Mouse (Mus musculus) layer of hippocampus, postnatal 36 days (tissue): Measurements from ENCODE around the gene Tkt. TPM values are rescaled to one million over a fixed set of nuclear protein-coding genes. Genes with fewer than 3 reads are reported as not detected.
"Not testable (repeated sequence)": the region's sequence is repeated elsewhere in the genome, so short reads cannot be mapped to it uniquely, and the experiment has no call there.

ENCODE experiments used
- DNase-seq, 2 experiments: peaks; one replicate each; pipeline ENCODE4 v3.0.0; 2022
- total RNA-seq, 2 experiments: library from RNA; stranded (reverse); gene quantifications; 2 replicates each; pipeline ENCODE4 v1.2.3; 2021

Gene Tkt
- total RNA-seq, 2 experiments from 2014 or later = 147 to 168 TPM

DNA sequence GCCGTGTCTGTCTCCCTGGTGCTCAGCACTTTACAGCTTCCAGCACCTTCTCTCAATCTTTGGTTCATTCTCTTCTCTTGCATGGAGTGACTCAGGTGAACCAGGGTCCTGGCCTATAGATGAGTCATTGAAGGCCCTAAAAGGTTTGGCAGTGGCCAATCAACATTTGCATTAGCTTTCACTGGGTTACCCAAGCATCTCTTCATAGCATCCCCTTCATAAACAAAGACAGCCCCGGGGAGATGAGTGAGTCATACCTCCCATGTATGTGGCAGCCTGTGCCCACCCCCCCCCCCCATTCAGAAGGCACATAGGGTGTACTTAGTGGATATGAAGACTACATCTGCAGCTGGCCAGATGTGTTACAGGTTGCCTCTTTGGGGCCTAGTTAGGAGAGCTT lies 8.5 kb downstream of the Tkt start:
- no peak for DNase-seq

DNA sequence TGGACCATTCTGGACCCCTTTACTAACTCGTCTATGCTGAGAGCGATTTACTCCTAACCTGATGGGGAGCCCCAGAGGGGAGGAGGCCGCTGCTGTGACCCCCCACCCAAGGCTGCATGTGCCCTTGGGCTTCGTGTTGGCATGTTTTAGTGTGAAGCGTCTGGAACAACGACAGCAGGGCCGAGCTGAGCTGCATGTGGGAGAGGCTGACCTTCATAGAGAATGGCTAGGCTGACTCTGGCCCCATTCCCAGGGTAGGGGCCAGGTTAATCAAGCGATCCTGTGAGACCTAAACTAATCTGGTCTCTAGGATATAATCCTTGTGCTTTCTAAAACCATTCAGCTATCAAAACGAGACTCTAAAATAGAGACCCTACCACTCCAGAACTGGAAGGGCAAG lies 9.6 kb downstream of the Tkt start:
- DNase-seq = no peak

DNA sequence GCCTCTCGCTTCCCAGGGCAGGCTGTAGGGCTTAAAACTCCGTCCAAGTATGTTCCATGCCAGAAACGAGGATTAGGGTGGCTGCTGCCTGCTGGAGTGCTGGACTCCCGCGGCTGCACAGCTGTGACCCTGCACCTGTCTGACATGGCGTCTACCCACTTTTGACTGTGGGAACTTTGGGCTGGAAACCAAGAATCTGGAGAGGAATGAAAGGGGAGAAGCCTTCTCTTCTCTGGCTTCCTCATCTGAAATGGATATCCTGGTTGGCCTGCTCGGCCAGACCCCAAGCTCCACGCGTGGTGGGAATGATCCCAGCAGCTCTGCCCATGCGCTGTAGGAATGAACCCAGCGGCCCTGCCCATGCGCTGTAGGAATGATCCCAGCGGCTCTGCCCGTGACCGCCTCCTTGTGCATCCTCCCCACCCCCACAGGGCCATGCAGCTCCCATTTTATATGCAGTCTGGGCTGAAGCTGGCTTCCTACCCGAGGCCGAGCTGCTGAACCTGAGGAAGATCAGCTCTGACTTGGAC lies 11.2 kb downstream of the Tkt start:
- DNase-seq = no peak

DNA sequence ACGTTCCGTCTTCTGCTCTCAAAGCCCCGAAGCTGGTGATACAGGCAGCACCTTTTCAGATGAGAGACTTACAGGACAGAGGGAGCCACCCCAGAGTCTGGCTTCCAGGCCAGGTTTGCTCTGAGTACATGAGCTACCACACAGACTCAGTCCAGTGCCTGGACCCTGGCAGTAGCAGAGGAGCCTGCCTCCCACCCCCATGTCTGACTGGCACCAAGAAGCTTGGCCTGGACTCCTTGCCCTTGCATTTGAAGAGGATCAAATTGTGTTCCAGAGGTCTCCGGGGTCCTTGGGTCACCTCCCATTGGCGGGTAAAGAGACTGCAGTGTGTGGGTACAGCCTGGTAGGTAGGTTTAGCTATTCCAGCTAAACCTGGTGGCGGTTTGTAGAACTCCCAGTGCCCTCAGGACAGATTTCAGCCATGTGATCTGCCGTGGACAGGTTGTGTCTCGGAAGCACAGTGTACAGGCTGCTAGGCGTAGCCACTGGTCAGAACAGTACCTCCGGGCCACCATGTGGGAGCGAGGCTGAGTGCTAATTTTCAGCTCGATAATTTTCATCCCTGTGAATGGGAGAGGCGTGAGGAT lies 12.7 kb downstream of the Tkt start:
- DNase-seq = no peak

DNA sequence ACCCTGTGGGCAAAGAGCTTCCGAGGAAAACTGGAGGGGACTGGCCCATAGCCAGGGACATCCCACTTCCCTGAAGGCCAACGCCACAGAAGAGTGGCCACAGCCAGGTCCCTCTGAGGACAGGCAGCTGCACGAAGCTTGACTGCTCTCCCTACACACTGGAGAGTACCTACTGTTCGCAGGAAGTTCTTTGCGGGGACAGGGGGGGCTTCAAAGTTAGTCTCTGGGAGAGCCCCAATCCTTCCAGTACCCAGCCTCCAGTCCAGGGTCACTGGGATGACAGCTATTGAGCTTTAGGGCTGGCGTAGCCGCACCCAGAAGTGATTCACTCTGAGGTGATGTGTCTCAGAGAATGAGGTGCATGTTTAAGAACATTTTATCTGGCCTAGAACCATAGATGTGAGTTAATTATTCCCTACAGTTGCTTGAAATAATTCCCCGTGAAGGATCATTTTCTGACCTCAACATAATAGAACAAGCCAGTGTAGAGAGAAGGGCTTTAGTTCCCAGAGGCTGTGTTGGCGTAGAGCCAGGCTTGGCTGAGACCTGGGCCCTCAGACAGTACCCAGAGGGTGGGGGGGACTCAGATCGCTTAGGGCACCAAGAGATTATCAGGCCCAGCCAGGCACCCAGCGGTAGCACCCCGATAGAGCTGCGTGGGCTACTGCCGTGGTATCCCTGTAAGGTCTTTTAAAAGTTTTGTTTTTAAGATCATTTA lies 13.5 kb downstream of the Tkt start:
- DNase-seq = no peak

DNA sequence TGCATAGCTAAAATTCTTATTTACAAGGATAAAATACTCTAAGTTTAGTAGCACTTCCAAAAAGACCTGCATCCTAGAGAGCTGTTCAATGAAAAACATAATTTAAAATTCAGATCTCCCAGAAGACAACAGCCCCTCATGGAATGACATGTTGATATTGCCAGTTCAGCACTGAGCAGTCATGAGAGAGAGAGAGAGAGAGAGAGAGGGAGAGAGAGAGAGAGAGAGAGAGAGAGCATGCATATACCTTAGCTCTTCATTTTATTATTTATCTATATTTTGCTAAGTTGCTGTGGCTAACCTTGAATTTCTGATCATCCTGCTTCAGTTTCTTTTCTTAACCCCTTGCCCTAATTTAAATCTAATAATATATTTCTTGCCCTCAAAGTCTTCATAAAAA lies 14.2 kb downstream of the Tkt start:
- DNase-seq = no peak

DNA sequence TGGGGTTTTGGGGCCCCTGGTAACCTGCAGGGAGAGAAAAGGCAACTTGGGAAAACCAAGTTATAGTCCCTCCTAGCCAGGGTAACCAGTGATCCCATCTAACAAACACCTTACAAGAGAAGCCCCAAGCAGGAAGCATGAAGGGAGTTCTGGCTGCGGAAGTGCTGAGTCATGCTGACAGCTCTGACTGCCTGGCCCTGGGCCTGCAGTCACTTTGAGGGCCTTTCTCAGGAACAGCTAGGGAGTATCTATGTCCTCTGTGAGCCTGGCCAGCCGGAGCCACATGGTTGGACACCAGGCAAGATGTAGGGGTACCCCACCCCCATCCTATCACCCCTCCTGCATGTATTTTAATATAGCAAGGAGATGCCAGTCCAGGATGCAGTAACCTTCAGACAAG lies 16.3 kb downstream of the Tkt start:
- DNase-seq = peak in 1 of 2 experiments; percentile 27

DNA sequence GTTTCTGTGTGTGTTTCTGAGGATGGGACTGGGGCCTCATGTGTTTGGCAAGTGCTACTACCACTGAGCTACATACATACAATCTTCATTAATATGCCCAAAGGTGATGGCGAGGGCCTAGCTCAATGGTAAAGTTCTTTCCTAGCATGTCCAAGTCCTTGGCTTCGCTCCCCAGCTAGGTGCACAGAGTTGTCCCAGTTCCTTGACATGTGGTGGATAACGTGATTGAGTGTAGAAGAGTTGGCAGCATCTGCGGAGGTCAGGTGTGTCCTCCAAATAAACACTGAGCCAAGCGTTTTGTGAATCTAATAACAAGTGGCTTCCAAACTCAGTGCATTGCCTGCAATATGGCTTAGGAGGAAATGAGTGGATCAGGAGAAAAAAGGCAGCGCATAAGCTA lies 18.2 kb downstream of the Tkt start:
- no peak for DNase-seq

DNA sequence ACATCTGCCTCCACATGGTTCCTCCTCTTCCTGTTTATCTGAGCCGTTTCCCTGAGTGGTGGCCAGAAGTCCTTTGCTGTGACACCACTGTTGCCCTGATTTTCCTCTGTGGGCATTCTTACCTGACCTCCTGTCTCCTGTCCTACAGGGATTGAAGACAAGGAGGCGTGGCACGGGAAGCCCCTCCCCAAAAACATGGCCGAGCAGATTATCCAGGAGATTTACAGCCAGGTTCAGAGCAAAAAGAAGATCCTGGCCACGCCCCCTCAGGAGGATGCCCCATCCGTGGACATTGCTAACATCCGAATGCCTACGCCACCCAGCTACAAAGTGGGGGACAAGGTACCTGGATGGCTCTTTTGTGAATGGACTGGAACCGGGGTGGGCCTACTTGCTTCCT lies 19.9 kb downstream of the Tkt start:
- DNase-seq = no peak

DNA sequence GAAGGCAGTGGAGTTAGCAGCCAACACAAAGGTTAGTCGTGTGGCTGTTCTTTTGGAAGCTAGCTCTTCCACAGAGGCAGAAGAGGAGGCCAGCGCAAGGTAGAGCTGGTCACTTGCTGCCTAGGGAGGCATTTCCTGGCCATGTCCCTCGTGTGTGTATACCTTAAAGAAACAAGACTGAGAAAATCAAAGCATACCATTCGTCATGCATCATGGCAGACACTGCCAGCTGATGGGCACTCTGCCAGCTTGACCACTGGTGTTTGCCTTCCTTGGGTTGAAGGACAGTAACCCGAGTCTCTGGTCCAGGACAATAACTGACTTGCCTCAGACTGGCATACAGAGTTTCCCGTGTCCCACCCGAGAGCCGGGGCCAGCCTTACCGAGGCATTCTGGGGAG lies 22.1 kb downstream of the Tkt start:
- DNase-seq = no peak

DNA sequence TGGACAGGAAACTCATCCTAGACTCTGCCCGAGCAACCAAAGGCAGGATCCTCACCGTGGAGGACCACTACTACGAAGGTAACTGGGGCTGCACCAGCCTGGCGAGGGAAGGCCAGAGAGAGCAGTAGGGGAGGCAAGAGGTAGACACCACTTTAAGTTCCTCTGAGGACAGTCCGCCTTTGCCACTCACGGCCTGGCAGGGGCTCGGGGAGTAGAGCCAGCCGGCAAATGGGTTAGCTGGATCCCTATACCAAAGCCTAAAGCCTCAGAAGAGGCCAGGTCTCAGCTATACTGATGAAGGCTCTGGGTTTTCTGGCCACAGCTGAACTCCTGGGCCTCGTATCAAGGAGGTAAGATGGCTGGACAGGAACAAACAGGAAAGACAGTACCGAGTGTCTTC lies 24.1 kb downstream of the Tkt start:
- no peak for DNase-seq

DNA sequence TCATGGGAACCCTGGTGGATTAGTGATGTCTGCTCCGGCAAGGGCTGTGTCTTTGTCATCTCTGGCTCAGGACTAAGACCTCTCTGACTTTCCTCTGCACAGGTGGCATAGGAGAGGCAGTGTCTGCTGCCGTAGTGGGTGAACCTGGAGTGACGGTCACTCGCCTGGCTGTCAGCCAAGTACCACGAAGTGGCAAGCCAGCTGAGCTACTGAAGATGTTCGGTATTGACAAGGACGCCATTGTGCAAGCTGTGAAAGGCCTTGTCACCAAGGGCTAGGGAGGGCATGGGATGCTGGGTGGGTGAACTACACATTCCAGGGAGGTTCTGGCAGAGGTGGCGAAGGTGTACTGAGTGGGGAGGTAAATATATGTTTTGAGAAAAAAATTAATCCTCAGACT lies 25.1 kb downstream of the Tkt start:
- no peak for DNase-seq

DNA sequence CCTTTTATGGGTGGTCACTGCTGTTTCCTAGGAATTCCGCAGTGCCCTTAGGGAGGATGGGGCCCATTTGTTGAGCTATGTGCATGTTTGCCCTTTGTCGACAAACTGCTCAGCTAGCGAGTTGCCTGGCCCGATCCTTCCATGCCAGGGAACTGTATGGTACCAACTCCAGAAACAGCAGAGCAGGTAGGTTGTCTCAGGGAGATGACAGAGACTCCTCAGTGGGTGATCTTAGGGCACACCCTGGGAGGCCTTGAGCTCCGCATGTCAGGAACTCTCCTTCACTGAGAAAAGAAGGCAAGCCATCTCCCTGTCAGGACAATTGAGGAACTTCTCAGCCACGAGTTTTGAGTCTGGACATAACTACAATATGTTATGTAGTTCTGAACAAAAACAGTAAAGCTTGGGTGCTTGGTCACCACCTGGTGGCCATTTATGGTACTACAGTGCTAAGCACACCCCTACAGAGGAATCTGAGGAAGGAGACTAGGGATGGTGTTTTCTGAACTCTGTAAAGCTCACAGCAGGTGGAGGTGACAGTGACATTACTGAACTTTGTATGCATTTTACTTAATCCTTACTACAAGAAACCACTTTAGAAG lies 25.9 kb downstream of the Tkt start:
- DNase-seq = peak; percentile 72 to 75

DNA sequence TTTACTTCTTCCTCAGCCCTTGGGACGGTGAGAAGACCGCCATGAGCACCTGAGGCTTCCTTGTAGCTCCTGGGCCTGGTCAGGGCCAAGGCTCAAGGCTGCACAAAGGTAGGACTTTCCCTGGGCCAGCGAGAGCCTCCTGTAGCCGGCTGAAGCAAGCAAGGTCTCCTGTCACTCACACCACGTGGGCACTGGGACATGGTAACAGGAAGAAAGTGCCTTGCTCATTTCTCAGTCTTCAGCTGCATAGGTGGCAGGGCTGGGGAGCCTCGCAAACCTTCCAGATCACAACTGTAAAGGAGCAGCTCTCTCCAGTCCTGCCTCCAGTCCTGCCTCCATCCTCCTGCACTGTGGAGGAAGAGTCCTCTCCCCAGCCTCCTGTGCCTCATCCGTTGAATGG lies 27.6 kb downstream of the Tkt start:
- no peak for DNase-seq

DNA sequence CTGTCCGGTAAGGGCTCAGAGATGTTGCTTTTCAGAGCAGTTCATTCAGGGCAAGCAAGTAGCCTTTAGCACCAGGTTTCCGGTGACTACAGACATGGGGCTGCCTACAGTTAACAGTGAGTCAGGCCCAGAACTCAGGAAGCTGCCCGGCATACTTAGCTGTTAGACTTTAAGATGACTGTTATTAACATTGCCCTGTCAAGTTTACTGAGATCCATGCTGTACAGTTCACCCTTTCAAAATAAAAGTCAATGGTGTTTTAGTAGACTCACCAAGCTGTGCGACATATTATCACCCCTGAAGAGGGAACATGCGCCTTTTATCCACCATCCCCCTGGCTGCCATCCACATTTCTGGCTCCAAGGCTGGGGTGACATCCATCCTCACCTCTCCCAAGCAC lies 28.1 kb downstream of the Tkt start:
- no peak for DNase-seq

DNA sequence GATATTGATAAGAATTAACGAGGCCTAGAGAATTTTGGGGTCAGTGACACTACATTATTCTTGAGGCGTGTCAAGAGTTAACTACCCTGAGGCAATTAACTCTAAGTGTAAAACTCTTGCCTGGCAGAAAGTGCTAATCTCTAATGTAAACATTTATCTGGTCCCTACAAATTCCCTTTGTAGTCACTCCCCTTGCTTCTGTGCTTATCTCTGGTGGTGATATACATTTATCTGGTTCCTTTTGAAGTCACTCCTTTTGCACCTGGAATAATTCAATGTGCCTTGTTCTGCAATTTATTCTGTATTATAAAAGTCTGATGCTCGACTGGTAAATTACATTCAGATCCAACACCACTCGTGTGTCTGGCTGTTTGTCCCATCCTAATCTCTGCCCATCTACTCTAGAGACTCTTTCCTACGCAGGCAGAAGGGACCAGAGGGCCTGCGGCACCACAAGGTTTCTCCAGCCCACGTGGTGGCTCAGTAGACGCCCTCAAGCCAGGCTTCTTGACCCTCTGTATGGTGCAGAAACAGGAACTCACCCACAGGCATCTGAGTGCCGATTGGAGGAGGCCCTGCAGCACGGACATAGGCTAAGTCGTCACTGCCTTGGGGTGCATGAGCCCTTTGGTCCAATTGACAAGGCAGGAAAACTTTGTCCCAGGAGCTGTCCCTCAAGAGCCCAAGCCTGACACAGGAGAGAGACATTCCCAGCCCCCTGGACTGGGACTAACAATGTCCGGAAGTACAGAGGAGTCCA lies 29.3 kb downstream of the Tkt start:
- not testable (repeated sequence) for DNase-seq

DNA sequence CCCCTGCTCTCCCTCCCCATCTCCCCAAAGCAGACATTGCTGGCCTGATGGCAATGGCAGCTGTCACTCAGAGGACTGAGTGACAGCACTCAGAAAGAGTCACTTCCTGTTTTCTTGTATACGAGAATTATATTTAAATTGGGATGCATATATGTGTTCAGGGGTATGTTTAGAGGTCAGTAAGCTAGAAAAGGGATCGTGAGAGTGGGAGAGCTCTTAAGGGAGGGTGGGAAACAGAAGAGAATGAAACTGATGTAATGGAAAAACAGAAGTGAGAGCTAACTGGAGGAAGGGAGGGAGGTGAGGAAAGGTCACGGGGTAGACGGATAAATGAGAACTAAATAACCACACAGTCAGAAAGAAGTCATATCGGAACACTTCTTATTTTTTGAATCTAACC lies 31.0 kb downstream of the Tkt start:
- no peak for DNase-seq

DNA sequence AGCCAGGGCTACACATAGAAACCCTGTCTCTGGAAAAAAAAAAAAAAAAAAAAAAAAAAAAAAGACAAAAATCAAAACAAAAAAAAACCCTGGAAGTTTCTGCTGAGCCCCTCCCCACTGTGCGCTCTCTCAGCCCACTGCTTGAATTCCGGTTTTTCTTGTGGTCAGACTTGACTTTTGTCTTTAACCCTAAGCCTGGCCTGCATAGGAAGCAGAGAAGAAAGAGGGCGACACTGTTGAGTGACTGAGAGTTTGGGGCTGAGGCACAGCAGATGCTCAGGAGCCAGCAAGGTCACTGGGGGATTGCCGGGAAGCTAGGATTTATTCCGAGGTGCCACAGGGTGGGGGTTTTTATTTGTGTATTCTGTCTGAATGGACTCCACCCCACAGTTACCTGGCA lies 31.7 kb downstream of the Tkt start:
- DNase-seq = no peak

DNA sequence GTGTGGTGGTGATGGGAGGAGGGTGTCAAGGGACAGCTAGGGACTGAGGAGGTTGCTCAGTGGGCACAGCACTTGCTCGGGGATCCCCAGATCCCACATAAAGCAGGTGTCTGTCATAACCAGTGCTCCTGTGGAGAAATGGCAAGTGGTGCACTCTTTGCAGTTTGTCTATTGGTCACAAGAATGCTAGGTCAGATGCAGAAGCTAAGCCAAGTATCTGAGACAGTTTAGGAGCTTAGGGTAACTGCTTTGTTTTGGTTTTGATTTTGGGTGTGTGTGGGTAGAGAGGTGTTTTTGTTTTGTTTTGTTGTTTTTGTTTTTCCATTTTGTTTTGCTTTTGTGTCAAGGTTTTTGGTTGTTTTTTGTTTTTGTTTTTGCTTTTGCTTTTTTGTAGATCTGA lies 33.1 kb downstream of the Tkt start:
- DNase-seq = no peak

DNA sequence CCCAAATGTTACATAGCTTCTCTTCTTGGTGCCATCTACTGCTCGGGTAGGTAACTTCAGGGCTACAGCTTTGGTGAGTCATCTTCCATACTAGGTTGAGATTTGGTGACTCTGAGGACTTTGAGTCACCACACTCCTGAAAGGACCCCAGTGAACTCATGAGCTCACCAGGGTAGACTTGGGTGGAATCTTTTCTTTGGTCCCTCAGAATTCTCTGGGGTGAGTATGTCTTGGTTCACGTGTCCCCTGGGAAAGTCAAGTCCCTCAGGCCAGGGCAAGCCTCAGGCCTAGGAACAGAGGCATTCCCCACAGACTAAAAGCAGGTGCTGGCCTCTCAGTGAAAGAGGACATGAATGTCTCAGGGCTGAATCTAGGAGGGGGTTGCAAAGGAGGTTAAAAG lies 35.9 kb downstream of the Tkt start:
- no peak for DNase-seq

DNA sequence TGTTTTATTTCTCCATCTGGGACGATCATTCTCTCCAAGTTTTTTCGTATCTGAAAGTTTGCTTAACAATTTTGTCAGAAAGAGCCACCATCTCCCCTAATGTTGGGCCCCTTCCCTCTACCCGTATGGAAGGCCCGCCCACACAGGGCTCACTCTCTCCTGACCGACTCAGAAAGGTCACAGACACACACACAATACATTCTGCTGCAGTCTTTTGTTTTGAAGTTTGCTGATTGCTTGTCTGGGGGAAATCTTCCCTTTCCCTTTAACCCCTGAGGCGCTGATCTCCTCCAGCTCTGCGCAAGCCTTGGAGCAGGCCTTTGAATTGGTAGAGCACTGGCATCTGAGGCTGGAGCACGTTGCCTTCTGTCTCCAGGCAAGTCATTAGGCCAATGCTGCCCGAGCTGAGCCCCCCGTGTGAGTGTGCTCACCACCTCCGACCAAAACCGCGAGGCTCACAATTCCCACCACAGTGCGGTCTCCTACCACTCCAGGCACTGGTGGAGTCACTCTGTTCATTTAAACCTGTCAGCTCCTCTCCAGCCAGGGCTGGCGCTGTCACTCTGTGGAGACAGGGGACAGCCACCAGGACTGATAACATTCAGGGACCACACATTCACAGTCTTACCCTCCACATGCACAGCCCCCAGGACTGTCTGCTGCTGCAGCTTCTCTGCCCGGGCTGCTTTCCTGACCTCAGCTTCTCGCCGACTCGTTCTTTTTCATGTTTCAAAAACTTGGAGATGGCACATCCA lies 36.5 kb downstream of the Tkt start:
- DNase-seq = no peak

DNA sequence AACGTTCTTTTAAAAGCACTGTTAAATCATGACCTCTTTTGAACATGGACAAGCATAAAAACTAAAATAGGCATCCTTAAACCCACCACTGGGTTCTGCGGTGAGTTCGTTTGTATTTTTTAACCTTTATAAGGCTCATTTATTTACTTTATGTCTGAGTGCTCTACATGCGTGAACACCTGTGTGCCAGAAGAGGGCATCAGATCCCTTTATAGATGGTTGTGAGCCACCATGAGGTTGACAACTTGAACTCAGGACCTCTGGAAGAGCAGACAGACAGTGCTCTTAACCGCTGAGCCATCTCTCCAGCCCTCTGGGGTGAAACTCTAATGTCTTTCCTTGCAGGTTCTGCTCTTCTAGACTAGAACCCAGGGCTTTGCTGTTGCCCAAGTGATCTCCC lies 37.2 kb downstream of the Tkt start:
- no peak for DNase-seq
